Mouse (Mus musculus) right cerebral cortex, postnatal 36 days (tissue): ENCODE results near the gene Gm7971.
"Not testable (repeated sequence)": the region's sequence is repeated elsewhere in the genome, so short reads cannot be mapped to it uniquely, and the experiment has no call there.

Experiments
- DNase-seq, 2 experiments: peaks; one replicate each; pipeline ENCODE4 v3.0.0; 2022; ENCODE audit warnings: low spot score in 2 of 2, mixed read lengths in 1 of 2

Gm7971 gene

DNA sequence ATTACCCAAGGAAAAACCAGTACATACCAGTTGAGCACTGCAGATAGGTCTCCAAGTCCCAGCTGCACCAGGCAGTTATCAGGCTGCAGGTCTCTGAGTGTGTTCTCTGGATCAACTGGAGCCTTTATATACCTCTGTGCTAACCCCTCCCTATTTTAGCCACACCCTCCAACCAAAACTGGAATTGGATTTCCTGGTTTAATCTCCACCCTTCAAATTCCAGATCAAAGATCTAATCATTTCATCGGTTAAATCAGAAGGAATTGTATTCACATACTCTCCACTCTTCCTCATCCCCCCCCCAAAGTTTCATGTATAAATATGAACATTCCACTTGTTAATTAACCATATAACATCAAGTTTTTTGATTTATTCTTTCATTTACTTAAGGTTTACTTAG is at the start of gene Gm7971:
Gene Gm7971, minus strand, starts transcription at position 101 of the 400 bp plus-strand sequence.
- DNase-seq, result not testable (repeated sequence)
